Mouse (Mus musculus): ENCODE data around the gene Akr1c18.

- TF ChIP-seq POLR2A (IDR thresholded peaks at IDR 0.05; ENCODE audit: control insufficient read depth, low read depth, low read length) (no peak), CTCF (IDR thresholded peaks at IDR 0.05; ENCODE audit: control insufficient read depth, insufficient read depth, insufficient replicate concordance, low read depth, low read length) (no peak)
Observed at GRCm38 (mm10) chr13:4190904-4191303, 40.5 kb upstream of the Akr1c18 start, which contains the start of gene Akr1c13.

All from testis, adult 2 months (tissue).